Mouse (Mus musculus) midbrain, embryonic 12.5 days (tissue): ENCODE measurements around the gene Dolpp1. TPM values are rescaled to one million over a fixed set of nuclear protein-coding genes. Genes with fewer than 3 reads are reported as not detected.

Experiments
- ATAC-seq: fragments of 200-750 bp; cut with Nextera tagmentation; 2 replicates; pipeline ENCODE4 v1.8.0; 2017; ENCODE audit warnings: low read depth, moderate TSS enrichment, moderate library complexity; ENCODE audit not compliant: low FRiP score
- H3K27ac ChIP-seq: fragments of 300-500 bp; sonication (generic); replicated peaks from 2 replicates; pipeline ENCODE4 v1.5.1; 2016; ENCODE audit warnings: mild to moderate bottlenecking
- H3K27me3 ChIP-seq: fragments of 300-500 bp; sonication (generic); 2 replicates; pipeline ENCODE4 v1.6.1; 2016; ENCODE audit warnings: mild to moderate bottlenecking
- H3K36me3 ChIP-seq: fragments of 300-500 bp; sonication (generic); 2 replicates; pipeline ENCODE4 v1.6.1; 2016
- H3K4me1 ChIP-seq: fragments of 300-500 bp; sonication (generic); 2 replicates; pipeline ENCODE4 v1.6.1; 2016
- H3K4me2 ChIP-seq: fragments of 300-500 bp; sonication (generic); replicated peaks from 2 replicates; pipeline ENCODE4 v1.6.1; 2016; ENCODE audit warnings: mild to moderate bottlenecking, moderate library complexity
- H3K4me3 ChIP-seq: fragments of 300-500 bp; sonication (generic); 2 replicates; pipeline ENCODE4 v1.5.1; 2016; ENCODE audit warnings: mild to moderate bottlenecking
- H3K9ac ChIP-seq: fragments of 300-500 bp; sonication (generic); replicated peaks from 2 replicates; pipeline ENCODE4 v1.6.1; 2016; ENCODE audit warnings: mild to moderate bottlenecking, moderate library complexity
- H3K9me3 ChIP-seq: fragments of 300-500 bp; sonication (generic); 2 replicates; pipeline ENCODE4 v1.6.1; 2016; ENCODE audit warnings: mild to moderate bottlenecking
- WGBS: fragments of 180-500 bp; shearing (Covaris S2); methylation state at CpG from one replicate; pipeline ENCODE4 v1.1.7; 2016; 5-methylcytosine and 5-hydroxymethylcytosine counted together
- microRNA-seq: library from miRNA; unstranded; fragments of <30 nt; microRNA quantifications from one replicate; pipeline ENCODE4, GENCODE M21; 2017
- polyA plus RNA-seq: library from polyadenylated mRNA; unstranded; fragments of >200 nt; fragmentation: Nextera tagmentation; extraction: Ambion mirVana; gene quantifications from 2 replicates; pipeline ENCODE4 v1.2.1, GENCODE M21; 2016

The Dolpp1 gene
- polyA plus RNA-seq, 1 experiment from 2014 or later: 51.2 TPM

DNA sequence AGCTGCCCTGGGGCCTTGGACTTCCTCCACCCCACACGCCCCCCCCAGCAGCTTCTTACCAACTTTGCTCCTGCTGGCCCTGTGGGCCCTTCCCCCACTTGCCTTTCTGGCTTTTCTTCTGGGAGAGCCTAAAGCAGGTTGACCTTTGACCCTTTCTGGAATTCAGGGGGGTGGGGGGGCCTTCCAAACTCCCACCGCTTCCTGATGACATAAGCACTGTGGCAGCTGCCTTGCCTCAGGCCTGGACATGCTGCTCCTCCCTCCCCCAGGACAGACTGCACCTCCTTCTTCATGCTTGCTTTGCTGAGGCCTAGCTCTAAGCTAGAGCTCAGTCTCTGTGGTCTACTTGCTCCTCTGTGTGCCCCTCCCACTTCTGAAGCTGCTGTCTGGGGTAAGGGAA lies 53.3 kb downstream of the Dolpp1 start:
- no peaks in the 10 kb centered on the region for H3K27me3 ChIP-seq
- H3K9me3 ChIP-seq: 0 out of 2 replicates have a peak, but pooled peaks cover 4% of the 10 kb centered on the region
- H3K9ac ChIP-seq: peak overlapping the region; percentile 17; the same call in 1 of the 2 replicates
- peak overlapping the region; percentile 98; the same call in 1 of the 2 replicates for H3K27ac ChIP-seq
- no peak overlapping the region for H3K4me3 ChIP-seq
- no peak for ATAC-seq
- 26% methylated on average over 2 of the region's 2 CpGs for whole genome bisulfite sequencing
- H3K4me2 ChIP-seq: no peak overlapping the region
- peaks cover 45% of the 10 kb centered on the region for H3K4me1 ChIP-seq
- H3K36me3 ChIP-seq: peaks cover 55% of the 10 kb centered on the region

DNA sequence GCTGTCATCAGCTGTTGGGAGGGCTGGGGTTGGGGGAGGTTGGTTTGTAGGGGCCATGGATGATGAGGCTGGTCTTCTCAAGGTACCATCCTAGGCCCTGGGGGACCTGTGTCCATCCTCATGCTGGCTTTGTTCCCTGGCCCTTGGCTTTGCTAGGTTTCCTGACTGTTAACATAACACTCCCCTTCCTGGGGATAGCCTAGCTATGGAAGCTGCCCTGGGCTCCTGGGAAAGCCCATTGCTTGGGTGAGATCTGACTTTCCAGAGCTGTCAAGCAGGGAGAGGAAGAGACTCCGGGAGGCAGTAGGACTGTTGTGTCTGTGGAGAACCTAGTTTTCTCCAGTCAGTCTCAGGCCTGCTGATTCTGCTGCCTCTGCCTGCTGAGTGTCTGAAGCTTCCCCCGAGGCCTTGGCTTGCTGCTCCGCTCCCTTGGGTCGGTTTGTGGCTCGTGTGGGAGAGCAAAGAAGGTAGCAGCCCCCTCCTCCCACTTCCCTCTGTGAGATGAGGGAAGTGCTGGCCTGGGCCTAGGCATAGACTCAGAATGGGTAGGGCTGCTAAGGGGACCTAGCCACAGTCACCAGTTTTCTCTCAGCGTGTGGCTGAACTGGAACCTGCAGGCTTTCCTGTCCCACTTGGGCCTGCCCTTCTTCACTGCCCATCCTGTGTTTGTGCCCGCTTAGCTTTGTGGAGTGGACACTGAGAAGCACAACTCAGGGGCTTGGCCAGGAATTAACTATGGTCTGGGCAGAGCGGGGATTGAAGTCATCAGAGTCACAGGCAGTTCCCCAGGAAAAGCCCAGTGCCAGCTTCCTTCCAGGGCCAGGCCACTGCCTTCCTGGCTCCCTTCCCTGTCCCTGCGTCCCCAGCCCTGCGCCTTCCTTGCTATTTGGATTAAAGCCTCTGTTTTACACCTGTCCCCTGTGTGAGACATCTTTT lies 55.1 kb downstream of the Dolpp1 start:
- Histone ChIP-seq H3K4me3 (no peak overlapping the region), H3K27ac (no peak overlapping the region; the same call in 1 of the 2 replicates), H3K4me2 (no peak overlapping the region), H3K36me3 (peaks cover 56% of the 10 kb centered on the region), H3K9ac (no peak overlapping the region), H3K4me1 (peaks cover 27% of the 10 kb centered on the region), H3K27me3 (no peaks in the 10 kb centered on the region), H3K9me3 (0 out of 2 replicates have a peak, but pooled peaks cover 5% of the 10 kb centered on the region)
- ATAC-seq: no peak
- WGBS: 86% methylated on average over 10 of the region's 10 CpGs

- Histone ChIP-seq H3K9ac (no peak overlapping the region), H3K9me3 (0 out of 2 replicates have a peak, but pooled peaks cover 5% of the 10 kb centered on the region), H3K4me1 (peaks cover 14% of the 10 kb centered on the region), H3K27me3 (no peaks in the 10 kb centered on the region), H3K4me2 (no peak overlapping the region), H3K36me3 (peaks cover 54% of the 10 kb centered on the region), H3K4me3 (no peak overlapping the region), H3K27ac (no peak overlapping the region)
- 89% methylated on average over 7 of the region's 7 CpGs for WGBS
- ATAC-seq: no peak
Measured at GRCm38 (mm10) chr2:30448371-30448770, 56.3 kb downstream of the Dolpp1 start.

Small RNAs within 50 kb of the gene (microRNA-seq; reads per million reads assigned to microRNA genes)
- not detected for gene Gm47292

Other genes starting within 250 kb of the Dolpp1 start
- gene Endog, start 220.8 kb upstream of the Dolpp1 start, polyA plus RNA-seq: 13.9 and 14.2 TPM in 2 replicates
- 60.4 and 64.0 TPM in 2 replicates for gene Spout1, start 213.8 kb upstream of the Dolpp1 start, polyA plus RNA-seq
- gene Kyat1, start 186.4 kb upstream of the Dolpp1 start, polyA plus RNA-seq: 12.6 and 12.8 TPM in 2 replicates
- gene Lrrc8a, start 154.5 kb upstream of the Dolpp1 start, polyA plus RNA-seq: 40.3 and 46.7 TPM in 2 replicates
- gene Gm28035, start 151.7 kb upstream of the Dolpp1 start, polyA plus RNA-seq: 0.39 and 0.51 TPM in 2 replicates
- gene Phyhd1, start 126.1 kb upstream of the Dolpp1 start, polyA plus RNA-seq: 4.4 and 7.1 TPM in 2 replicates
- not detected in 2 replicates for gene Gm28038, start 111.2 kb upstream of the Dolpp1 start, polyA plus RNA-seq
- gene Dolk, start 105.9 kb upstream of the Dolpp1 start, polyA plus RNA-seq: 25.5 and 28.2 TPM in 2 replicates
- gene Nup188, start 105.9 kb upstream of the Dolpp1 start, polyA plus RNA-seq: 34.3 and 37.7 TPM in 2 replicates
- gene Sh3glb2, start 32.9 kb upstream of the Dolpp1 start, polyA plus RNA-seq: 101 and 102 TPM in 2 replicates
- gene Miga2, start 28.0 kb upstream of the Dolpp1 start, polyA plus RNA-seq: 28.8 and 30.4 TPM in 2 replicates
- gene Crat, start 23.6 kb downstream of the Dolpp1 start, polyA plus RNA-seq: 20.4 and 22.6 TPM in 2 replicates
- gene Ptpa, start 23.8 kb downstream of the Dolpp1 start, polyA plus RNA-seq: 128 and 129 TPM in 2 replicates
- 2.7 and 3.4 TPM in 2 replicates for gene Ier5l, start 82.0 kb downstream of the Dolpp1 start, polyA plus RNA-seq
- 0.68 and 0.77 TPM in 2 replicates for gene Cstad, start 202.8 kb downstream of the Dolpp1 start, polyA plus RNA-seq